Mouse (Mus musculus) kidney, postnatal 4 days (tissue): Measurements from ENCODE around the gene Pik3r1.

ENCODE experiments used
- DNase-seq, 2 experiments: peaks; one replicate each; pipeline ENCODE4 v3.0.0; 2021; ENCODE audit warnings: mixed read lengths in 2 of 2

The Pik3r1 gene

GRCm38 (mm10) chr13:101736521-101737387 lies 31.3 kb downstream of the Pik3r1 start:
- no peak for DNase-seq

GRCm38 (mm10) chr13:101735364-101736120 lies 32.5 kb downstream of the Pik3r1 start:
- DNase-seq: no peak

- no peak for DNase-seq
Measured at GRCm38 (mm10) chr13:101734227-101734626, 33.8 kb downstream of the Pik3r1 start.

- no peak for DNase-seq
Measured at GRCm38 (mm10) chr13:101732675-101733074, 35.3 kb downstream of the Pik3r1 start.

- peak; percentile 48 to 60 for DNase-seq
Measured at GRCm38 (mm10) chr13:101731777-101732176, 36.2 kb downstream of the Pik3r1 start.

- DNase-seq: no peak
Measured at GRCm38 (mm10) chr13:101730351-101730750, 37.7 kb downstream of the Pik3r1 start.

- no peak for DNase-seq
Measured at GRCm38 (mm10) chr13:101729248-101730055, 38.6 kb downstream of the Pik3r1 start.

GRCm38 (mm10) chr13:101728816-101729215 lies 39.2 kb downstream of the Pik3r1 start:
- DNase-seq: peak; percentile 62 to 70

GRCm38 (mm10) chr13:101728300-101728699 lies 39.7 kb downstream of the Pik3r1 start:
- DNase-seq: no peak

- DNase-seq: no peak
Measured at GRCm38 (mm10) chr13:101727837-101728236, 40.2 kb downstream of the Pik3r1 start.

- no peak for DNase-seq
Measured at GRCm38 (mm10) chr13:101726922-101727321, 41.1 kb downstream of the Pik3r1 start.

- no peak for DNase-seq
Measured at GRCm38 (mm10) chr13:101721901-101722595, 46.0 kb downstream of the Pik3r1 start.

GRCm38 (mm10) chr13:101721154-101721553 lies 46.9 kb downstream of the Pik3r1 start:
- DNase-seq: no peak

GRCm38 (mm10) chr13:101719312-101719870 lies 48.6 kb downstream of the Pik3r1 start:
- DNase-seq: peak; percentile 93

- no peak for DNase-seq
Measured at GRCm38 (mm10) chr13:101718744-101719143, 49.3 kb downstream of the Pik3r1 start.

GRCm38 (mm10) chr13:101717836-101718235 lies 50.2 kb downstream of the Pik3r1 start:
- DNase-seq: no peak

- DNase-seq: no peak
Measured at GRCm38 (mm10) chr13:101713429-101714088, 54.5 kb downstream of the Pik3r1 start.

GRCm38 (mm10) chr13:101712720-101713428 lies 55.1 kb downstream of the Pik3r1 start:
- DNase-seq: no peak

GRCm38 (mm10) chr13:101712099-101712498 lies 55.9 kb downstream of the Pik3r1 start:
- DNase-seq: no peak

GRCm38 (mm10) chr13:101711301-101711700 lies 56.7 kb downstream of the Pik3r1 start:
- no peak for DNase-seq

GRCm38 (mm10) chr13:101709788-101710187 lies 58.2 kb downstream of the Pik3r1 start:
- no peak for DNase-seq
